Mouse (Mus musculus) forebrain, embryonic 14.5 days (tissue): ENCODE measurements at regions not wholly inside any gene's neighbourhood (a gene's known extent, or its start where the extent isn't known, plus 50 kb on each side); places are given as distances from the start of the nearest gene placed in this dataset.

Experiments
- ATAC-seq: fragments of 200-750 bp; cut with Nextera tagmentation; 2 replicates; pipeline ENCODE4 v1.8.0; 2017; ENCODE audit warnings: mild to moderate bottlenecking, moderate library complexity
- DNase-seq: peaks from one replicate; pipeline ENCODE4 v3.0.0-alpha.2; 2015; ENCODE audit warnings: low spot score
- H3K27ac ChIP-seq: fragments of 300-500 bp; sonication (generic); 2 replicates; pipeline ENCODE4 v1.5.1; 2014; ENCODE audit warnings: low read depth, mild to moderate bottlenecking, control low read depth, low read length, moderate library complexity
- H3K27me3 ChIP-seq: fragments of 300-500 bp; sonication (generic); replicated peaks from 2 replicates; pipeline ENCODE4 v1.6.1; 2014; ENCODE audit warnings: low read length, control low read depth, mixed read lengths; ENCODE audit not compliant: control insufficient read depth, insufficient read depth
- H3K36me3 ChIP-seq: fragments of 300-500 bp; sonication (generic); 2 replicates; pipeline ENCODE4 v1.6.1; 2014; ENCODE audit warnings: low read length, control low read depth; ENCODE audit not compliant: control insufficient read depth, insufficient read depth
- H3K4me1 ChIP-seq: fragments of 300-500 bp; sonication (generic); 2 replicates; pipeline ENCODE4 v1.6.1; 2014; ENCODE audit warnings: antibody characterized with exemption, low read length, control low read depth; ENCODE audit not compliant: control insufficient read depth, insufficient read depth
- H3K4me2 ChIP-seq: fragments of 300-500 bp; sonication (generic); 2 replicates; pipeline ENCODE4 v1.6.1; 2014; ENCODE audit warnings: mild to moderate bottlenecking, control low read depth, low read length
- H3K4me3 ChIP-seq: fragments of 300-500 bp; sonication (generic); 2 replicates; pipeline ENCODE4 v1.5.1; 2014; ENCODE audit warnings: low read depth, low read length, control low read depth
- H3K9ac ChIP-seq: fragments of 300-500 bp; sonication (generic); 2 replicates; pipeline ENCODE4 v1.6.1; 2014; ENCODE audit warnings: mild to moderate bottlenecking, low read length, control low read depth, moderate library complexity
- H3K9me3 ChIP-seq: fragments of 300-500 bp; sonication (generic); replicated peaks from 2 replicates; pipeline ENCODE4 v1.6.1; 2016; ENCODE audit warnings: low read length, control low read depth, mixed read lengths; ENCODE audit not compliant: control insufficient read depth
- WGBS: fragments of 180-500 bp; shearing (Covaris S2); extraction: QIAGEN DNeasy Blood & Tissue Kit; methylation state at CpG from one replicate; pipeline ENCODE4 v1.1.7; 2014; 5-methylcytosine and 5-hydroxymethylcytosine counted together

- Histone ChIP-seq H3K36me3 (no peaks in the 10 kb centered on the region), H3K4me2 (no peak overlapping the region), H3K4me1 (no peaks in the 10 kb centered on the region), H3K27me3 (no peaks in the 10 kb centered on the region), H3K9me3 (no peaks in the 10 kb centered on the region), H3K27ac (no peak overlapping the region), H3K9ac (no peak overlapping the region), H3K4me3 (no peak overlapping the region)
- ATAC-seq (peak; percentile 77), DNase-seq (peak; percentile 77)
- WGBS: 0% methylated on average over 3 of the region's 3 CpGs
Observed at GRCm38 (mm10) chr2:44474653-44475052, 452.8 kb downstream of the Gtdc1 start.

- H3K9me3 ChIP-seq: no peaks in the 10 kb centered on the region
- no peak overlapping the region for H3K4me2 ChIP-seq
- ATAC-seq (no peak), DNase-seq (no peak)
- H3K4me3 ChIP-seq: no peak overlapping the region
- no peak overlapping the region for H3K9ac ChIP-seq
- no peaks in the 10 kb centered on the region for H3K36me3 ChIP-seq
- H3K27ac ChIP-seq: no peak overlapping the region
- no peaks in the 10 kb centered on the region for H3K4me1 ChIP-seq
- H3K27me3 ChIP-seq: no peaks in the 10 kb centered on the region
Observed at GRCm38 (mm10) chr2:44471381-44471780, 456.1 kb downstream of the Gtdc1 start.

- Histone ChIP-seq H3K4me1 (no peaks in the 10 kb centered on the region), H3K27me3 (no peaks in the 10 kb centered on the region), H3K27ac (no peak overlapping the region), H3K9me3 (no peaks in the 10 kb centered on the region), H3K4me3 (no peak overlapping the region), H3K4me2 (no peak overlapping the region), H3K9ac (no peak overlapping the region), H3K36me3 (no peaks in the 10 kb centered on the region)
- no peak for ATAC-seq
- DNase-seq: no peak
- WGBS: 94% methylated on average over 5 of the region's 5 CpGs
Observed at GRCm38 (mm10) chr2:44470953-44471352, 456.5 kb downstream of the Gtdc1 start.

- no peak overlapping the region for H3K9ac ChIP-seq
- no peak overlapping the region for H3K4me2 ChIP-seq
- H3K27ac ChIP-seq: no peak overlapping the region
- ATAC-seq: no peak
- no peaks in the 10 kb centered on the region for H3K36me3 ChIP-seq
- no peak overlapping the region for H3K4me3 ChIP-seq
- DNase-seq: no peak
- peaks cover 9% of the 10 kb centered on the region; the same call in 1 of the 2 replicates for H3K4me1 ChIP-seq
- 83% methylated on average over 7 of the region's 7 CpGs for WGBS
- H3K27me3 ChIP-seq: no peaks in the 10 kb centered on the region
- H3K9me3 ChIP-seq: no peaks in the 10 kb centered on the region
Observed at GRCm38 (mm10) chr2:44464631-44465030, 462.8 kb downstream of the Gtdc1 start.

GRCm38 (mm10) chr2:44462619-44463329, 464.7 kb downstream of the Gtdc1 start:
- H3K4me2 ChIP-seq: no peak overlapping the region
- H3K9ac ChIP-seq: no peak overlapping the region
- no peaks in the 10 kb centered on the region for H3K27me3 ChIP-seq
- no peak overlapping the region for H3K4me3 ChIP-seq
- no peaks in the 10 kb centered on the region for H3K36me3 ChIP-seq
- DNase-seq (no peak), ATAC-seq (no peak)
- H3K27ac ChIP-seq: no peak overlapping the region
- H3K4me1 ChIP-seq: peaks cover 9% of the 10 kb centered on the region; the same call in 1 of the 2 replicates
- 82% methylated on average over 13 of the region's 13 CpGs for WGBS
- no peaks in the 10 kb centered on the region for H3K9me3 ChIP-seq

- Histone ChIP-seq H3K27me3 (no peaks in the 10 kb centered on the region), H3K9me3 (no peaks in the 10 kb centered on the region), H3K36me3 (no peaks in the 10 kb centered on the region), H3K4me3 (no peak overlapping the region), H3K27ac (no peak overlapping the region), H3K4me2 (peak overlapping the region; percentile 21), H3K9ac (no peak overlapping the region), H3K4me1 (peaks cover 9% of the 10 kb centered on the region; the same call in 1 of the 2 replicates)
- peak; percentile 91 for ATAC-seq
- peak; percentile 82 for DNase-seq
- WGBS: 32% methylated on average over 16 of the region's 16 CpGs
Observed at GRCm38 (mm10) chr2:44461289-44462250, 465.9 kb downstream of the Gtdc1 start.

- Histone ChIP-seq H3K9ac (no peak overlapping the region), H3K9me3 (no peaks in the 10 kb centered on the region), H3K27me3 (no peaks in the 10 kb centered on the region), H3K4me2 (no peak overlapping the region), H3K27ac (no peak overlapping the region), H3K36me3 (no peaks in the 10 kb centered on the region), H3K4me1 (0 out of 2 replicates have a peak, but pooled peaks cover 3% of the 10 kb centered on the region), H3K4me3 (no peak overlapping the region)
- ATAC-seq (no peak), DNase-seq (no peak)
Observed at GRCm38 (mm10) chr2:44449471-44449870, 478.0 kb downstream of the Gtdc1 start.
